Mouse (Mus musculus) thymus, adult 2 months (tissue): Measurements from ENCODE around the gene Tsks.

ENCODE experiments used
- CTCF ChIP-seq: fragments of 200-500 bp; IDR thresholded peaks from 2 replicates; pipeline ENCODE4 v1.5.1; 2012; ENCODE audit warnings: mild to moderate bottlenecking, control low read depth, low read length, moderate library complexity, borderline replicate concordance; ENCODE audit not compliant: control insufficient read depth, poor library complexity, insufficient read depth; ENCODE audit errors: extremely low read depth
- POLR2A ChIP-seq: fragments of 200-500 bp; IDR thresholded peaks from 2 replicates; pipeline ENCODE4 v1.6.1; 2012; ENCODE audit warnings: mild to moderate bottlenecking, low read length, control low read depth, moderate library complexity; ENCODE audit not compliant: control insufficient read depth, poor library complexity, insufficient read depth; ENCODE audit errors: extremely low read depth

DNA sequence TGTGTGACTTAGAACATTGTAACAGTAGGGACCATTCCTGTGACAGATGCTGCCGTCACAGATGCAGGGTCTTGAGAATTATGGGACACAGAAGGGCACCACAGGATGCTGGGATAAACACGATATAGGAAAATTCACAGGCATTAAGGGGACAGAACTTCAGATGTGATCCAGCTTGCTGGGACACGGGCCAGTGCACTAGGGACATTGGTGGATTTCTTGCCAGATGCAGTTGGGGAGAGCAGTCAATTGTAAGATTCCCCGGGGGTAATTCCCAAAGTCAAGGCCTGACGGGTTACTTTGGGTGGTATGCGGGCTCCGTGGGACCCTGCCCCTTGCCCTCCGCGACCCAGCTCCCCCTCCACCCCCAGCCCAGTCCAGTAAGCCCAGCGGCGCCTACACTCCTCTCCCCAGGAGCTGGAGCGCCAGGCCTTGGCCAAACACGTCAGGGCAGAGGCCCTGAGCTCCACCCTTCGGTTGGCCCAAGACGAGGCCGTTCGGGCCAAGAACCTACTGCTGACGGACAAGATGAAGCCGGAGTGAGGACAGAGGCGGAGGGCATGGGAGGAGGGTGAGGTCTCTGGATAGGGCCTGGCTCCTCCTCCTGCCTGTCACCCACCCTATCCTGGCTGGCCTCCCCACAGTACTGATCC is 14.3 kb downstream of the Tsks start:
- TF ChIP-seq CTCF (no peak), POLR2A (no peak)
